Mouse (Mus musculus) MEL (cell line): ENCODE data around the gene Tmem151b.

Experiments
- BHLHE40 ChIP-seq: IDR thresholded peaks from 2 replicates; pipeline ENCODE4 v1.6.1; 2012; ENCODE audit warnings: low read depth, mild to moderate bottlenecking, inconsistent platforms, low read length, improper control_type of control experiment, borderline replicate concordance
- CHD1 ChIP-seq: IDR thresholded peaks from 2 replicates; pipeline ENCODE4 v1.6.1; 2012; ENCODE audit warnings: low read depth, mild to moderate bottlenecking, inconsistent platforms, low read length, improper control_type of control experiment
- CTCF ChIP-seq, 3 experiments: IDR thresholded peaks in 2 of 3; conservative IDR thresholded peaks in 1 of 3; 2 replicates each; pipeline ENCODE4 v1.5.1; 2011 to 2012; ENCODE audit warnings: low read length in 3 of 3, low read depth in 2 of 3, mild to moderate bottlenecking in 2 of 3, improper control_type of control experiment in 1 of 3, inconsistent platforms in 1 of 3, mixed read lengths in 1 of 3, moderate library complexity in 1 of 3; ENCODE audit not compliant: control insufficient read depth in 1 of 3, insufficient read depth in 1 of 3, poor library complexity in 1 of 3, severe bottlenecking in 1 of 3
- E2F4 ChIP-seq: IDR thresholded peaks from 2 replicates; pipeline ENCODE4 v1.6.1; 2011; ENCODE audit warnings: low read depth, low read length, improper control_type of control experiment, borderline replicate concordance
- EP300 ChIP-seq, 2 experiments: IDR thresholded peaks; 2 replicates each; pipeline ENCODE4 v1.6.1; 2011; ENCODE audit warnings: improper control_type of control experiment in 2 of 2, low read length in 2 of 2, low read depth in 1 of 2, mild to moderate bottlenecking in 1 of 2
- GABPA ChIP-seq: IDR thresholded peaks from 2 replicates; pipeline ENCODE4 v1.6.1; 2012; ENCODE audit warnings: low read depth, mild to moderate bottlenecking, inconsistent platforms, low read length, improper control_type of control experiment, moderate library complexity
- HCFC1 ChIP-seq: IDR thresholded peaks from 2 replicates; pipeline ENCODE4 v1.6.1; 2012; ENCODE audit warnings: low read depth, mild to moderate bottlenecking, inconsistent platforms, low read length, improper control_type of control experiment, moderate library complexity
- JUND ChIP-seq: IDR thresholded peaks from 2 replicates; pipeline ENCODE4 v1.6.1; 2011; ENCODE audit warnings: low read depth, mild to moderate bottlenecking, improper control_type of control experiment, low read length
- MEF2A ChIP-seq: IDR thresholded peaks from 2 replicates; pipeline ENCODE4 v1.6.1; 2014; ENCODE audit warnings: low read depth, mild to moderate bottlenecking, inconsistent platforms, low read length, improper control_type of control experiment; ENCODE audit not compliant: poor library complexity, insufficient replicate concordance, severe bottlenecking; ENCODE audit errors: extremely low read depth
- POLR2A ChIP-seq, 2 experiments: IDR thresholded peaks; 2 replicates each; pipeline ENCODE4 v1.6.1; 2011 to 2012; ENCODE audit warnings: low read length in 2 of 2, mild to moderate bottlenecking in 2 of 2, control low read depth in 1 of 2, improper control_type of control experiment in 1 of 2, low read depth in 1 of 2, moderate library complexity in 1 of 2; ENCODE audit not compliant: control insufficient read depth in 1 of 2, insufficient read depth in 1 of 2, poor library complexity in 1 of 2
- POLR2AphosphoS2 ChIP-seq: IDR thresholded peaks from 2 replicates; pipeline ENCODE4 v1.6.1; 2011; ENCODE audit warnings: low read length, improper control_type of control experiment
- TAL1 ChIP-seq: IDR thresholded peaks from 2 replicates; pipeline ENCODE4 v1.6.1; 2012; ENCODE audit warnings: mild to moderate bottlenecking, inconsistent platforms, low read length, moderate library complexity, mixed read lengths

DNA sequence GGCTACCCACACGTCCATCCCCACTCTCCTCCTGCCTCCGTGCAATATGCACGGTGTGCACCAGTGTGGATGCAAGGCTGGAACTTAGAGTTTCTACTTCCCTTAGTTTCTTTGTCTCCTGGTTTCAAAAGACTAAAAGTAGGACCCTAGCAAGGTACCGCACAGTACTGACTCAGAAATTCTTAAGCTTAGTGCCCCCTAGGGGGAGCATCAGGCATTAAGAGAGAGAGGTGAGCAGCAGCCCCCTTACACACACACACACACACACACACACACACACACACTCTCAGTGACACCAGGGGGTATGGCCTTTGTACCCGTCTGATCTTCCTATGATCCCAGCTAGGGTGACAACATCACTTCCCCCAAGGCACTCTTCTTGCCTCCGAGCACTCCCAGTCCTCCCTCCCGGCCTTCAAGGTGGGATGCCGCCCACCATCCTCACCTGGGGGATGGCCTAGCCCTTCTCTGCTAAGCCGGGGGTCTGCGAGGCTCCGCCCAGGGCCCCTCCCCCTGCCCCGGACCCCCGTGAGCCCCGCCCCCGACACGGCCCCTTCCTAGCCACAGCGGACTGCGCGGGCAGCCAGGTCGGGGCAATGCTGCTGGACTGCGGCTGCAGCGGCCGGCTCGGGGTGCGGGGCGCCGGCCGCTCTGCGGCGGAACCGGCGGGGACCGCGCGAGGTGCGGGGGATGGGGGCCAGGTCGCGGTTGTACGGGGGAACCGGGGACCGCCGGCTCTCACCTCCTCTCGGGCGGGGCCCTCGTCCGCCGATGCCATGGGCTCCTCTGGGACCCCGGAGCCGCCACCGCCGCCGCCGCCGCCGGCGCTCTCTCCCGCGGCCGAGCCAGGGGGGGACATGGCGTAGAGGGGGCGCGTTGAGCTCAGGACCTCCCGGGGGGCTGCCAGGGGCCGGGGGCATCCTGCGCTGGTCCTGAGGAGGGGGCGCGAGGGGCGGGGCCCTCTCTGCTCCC lies 650 bp downstream of the Tmem151b start:
- TF ChIP-seq MEF2A = no peak
- no peak for TF ChIP-seq GABPA
- TF ChIP-seq CTCF (IDR thresholded peaks at IDR 0.05 in 2 of 3, conservative IDR thresholded peaks at IDR 0.05 in 1 of 3; ENCODE audit: control insufficient read depth in 1 of 3, insufficient read depth in 1 of 3, low read depth in 2 of 3, low read length in 3 of 3, poor library complexity in 1 of 3, severe bottlenecking in 1 of 3) = peak; percentile 47 to 55 (median 54)
- TF ChIP-seq POLR2AphosphoS2 = no peak
- TF ChIP-seq POLR2A (IDR thresholded peaks at IDR 0.05; ENCODE audit: control insufficient read depth in 1 of 2, insufficient read depth in 1 of 2, low read depth in 1 of 2, low read length in 2 of 2, poor library complexity in 1 of 2) = no peak
- TF ChIP-seq HCFC1 = no peak
- no peak for TF ChIP-seq JUND
- TF ChIP-seq TAL1 = no peak
- no peak for TF ChIP-seq BHLHE40
- no peak for TF ChIP-seq CHD1
- no peak for TF ChIP-seq E2F4
- TF ChIP-seq EP300 (IDR thresholded peaks at IDR 0.05; ENCODE audit: low read depth in 1 of 2, low read length in 2 of 2) = no peak
